Mouse (Mus musculus): ENCODE results near the gene Gm10300.

GRCm38 (mm10) chr4:132101152-132101551, 26.7 kb downstream of the Gm10300 start:
- TF ChIP-seq POLR2A (IDR thresholded peaks at IDR 0.05; ENCODE audit: low read depth, low read length) (no peak), CTCF (IDR thresholded peaks at IDR 0.05; ENCODE audit: borderline replicate concordance, insufficient read depth, low read length) (no peak)

All from embryonic fibroblast, embryonic 13.5 days (primary cell).